Mouse (Mus musculus) liver, postnatal 0 days (tissue): Measurements from ENCODE around the gene Epn2.

Experiments
- CTCF ChIP-seq: sonication (generic); IDR thresholded peaks from 2 replicates; pipeline ENCODE4 v1.5.1; 2016; ENCODE audit warnings: antibody characterized with exemption, low read depth
- EP300 ChIP-seq: IDR thresholded peaks from 2 replicates; pipeline ENCODE4 v1.6.1; 2016; ENCODE audit warnings: antibody characterized with exemption, low read depth, mild to moderate bottlenecking

GRCm38 (mm10) chr11:61611197-61611596 is 31.7 kb upstream of the Epn2 start:
- TF ChIP-seq EP300 = no peak
- no peak for TF ChIP-seq CTCF
